Mouse (Mus musculus): ENCODE measurements around the gene Lrrc23.
"Not testable (repeated sequence)": the region's sequence is repeated elsewhere in the genome, so short reads cannot be mapped to it uniquely, and the experiment has no call there.

Gene Lrrc23

GRCm38 (mm10) chr6:124807986-124808357 lies 28.4 kb upstream of the Lrrc23 start:
- in situ Hi-C loops (cut with MboI, MseI), result no loop called here

- in situ Hi-C loops (cut with MboI, MseI), result no loop called here
Measured at GRCm38 (mm10) chr6:124807366-124807765, 27.8 kb upstream of the Lrrc23 start.

- in situ Hi-C loops (cut with MboI, MseI), result no loop called here
Measured at GRCm38 (mm10) chr6:124806446-124807140, 27.1 kb upstream of the Lrrc23 start.

GRCm38 (mm10) chr6:124805341-124806321 lies 26.1 kb upstream of the Lrrc23 start:
- in situ Hi-C loops (cut with MboI, MseI), result no loop called here

- in situ Hi-C loops (cut with MboI, MseI), result no loop called here
Measured at GRCm38 (mm10) chr6:124804341-124804740, 24.8 kb upstream of the Lrrc23 start.

- in situ Hi-C loops (cut with MboI, MseI), result not testable (repeated sequence)
Measured at GRCm38 (mm10) chr6:124803691-124804090, 24.2 kb upstream of the Lrrc23 start.

- in situ Hi-C loops (cut with MboI, MseI), result no loop called here
Measured at GRCm38 (mm10) chr6:124803061-124803460, 23.5 kb upstream of the Lrrc23 start.

GRCm38 (mm10) chr6:124802400-124802799 lies 22.9 kb upstream of the Lrrc23 start:
- in situ Hi-C loops (cut with MboI, MseI), result not testable (repeated sequence)

GRCm38 (mm10) chr6:124796200-124796599 lies 16.7 kb upstream of the Lrrc23 start:
- in situ Hi-C loops (cut with MboI, MseI), result no loop called here

GRCm38 (mm10) chr6:124795781-124796180 lies 16.3 kb upstream of the Lrrc23 start:
- in situ Hi-C loops (cut with MboI, MseI), result no loop called here

GRCm38 (mm10) chr6:124791911-124792310 lies 12.4 kb upstream of the Lrrc23 start:
- in situ Hi-C loops (cut with MboI, MseI), result no loop called here

- in situ Hi-C loops (cut with MboI, MseI), result no loop called here
Measured at GRCm38 (mm10) chr6:124790121-124790520, 10.6 kb upstream of the Lrrc23 start.

- in situ Hi-C loops (cut with MboI, MseI), result no loop called here
Measured at GRCm38 (mm10) chr6:124789519-124789918, 10.0 kb upstream of the Lrrc23 start.

GRCm38 (mm10) chr6:124787722-124788121 lies 8.2 kb upstream of the Lrrc23 start:
- in situ Hi-C loops (cut with MboI, MseI), result no loop called here

GRCm38 (mm10) chr6:124786756-124787420 lies 7.4 kb upstream of the Lrrc23 start:
- in situ Hi-C loops (cut with MboI, MseI), result no loop called here

GRCm38 (mm10) chr6:124782436-124782835 lies 2.9 kb upstream of the Lrrc23 start:
- in situ Hi-C loops (cut with MboI, MseI), result no loop called here

GRCm38 (mm10) chr6:124780917-124781316 lies 1.4 kb upstream of the Lrrc23 start:
- in situ Hi-C loops (cut with MboI, MseI), result no loop called here

- in situ Hi-C loops (cut with MboI, MseI), result no loop called here
Measured at GRCm38 (mm10) chr6:124779984-124780416, 473 bp upstream of the Lrrc23 start.

GRCm38 (mm10) chr6:124770511-124770910 lies 9.0 kb downstream of the Lrrc23 start:
- in situ Hi-C loops (cut with MboI, MseI), result no loop called here

GRCm38 (mm10) chr6:124770013-124770412 lies 9.5 kb downstream of the Lrrc23 start:
- in situ Hi-C loops (cut with MboI, MseI), result no loop called here

GRCm38 (mm10) chr6:124769101-124769765 lies 10.3 kb downstream of the Lrrc23 start, which contains the start of gene Eno2:
Eno2 (minus strand) TSS chr6:124769673.
- in situ Hi-C loops (cut with MboI, MseI), result loop anchor here (10.0 kb wide), 1 partner anchor 264 kb away; no protein-coding TSS in a partner anchor

Measured in T-helper 1 cell (primary cell).